Mouse (Mus musculus): ENCODE data around the gene Eif3j1.

- TF ChIP-seq CTCF (IDR thresholded peaks at IDR 0.05; ENCODE audit: low read depth) (no peak), EP300 (IDR thresholded peaks at IDR 0.05; ENCODE audit: low read depth) (no peak)
Observed at GRCm38 (mm10) chr2:122031970-122032369, 3.6 kb downstream of the Eif3j1 start.
